Mouse (Mus musculus) layer of hippocampus, postnatal 10 days (tissue): ENCODE data around the gene Shf. TPM values are rescaled to one million over a fixed set of nuclear protein-coding genes. Genes with fewer than 3 reads are reported as not detected.

Experiments
- DNase-seq, 2 experiments: peaks; one replicate each; pipeline ENCODE4 v3.0.0; 2021; ENCODE audit warnings: low spot score in 2 of 2
- total RNA-seq, 2 experiments: library from RNA; stranded (reverse); gene quantifications; 2 replicates each; pipeline ENCODE4 v1.2.3; 2021

Gene Shf
- total RNA-seq, 2 experiments from 2014 or later = 60.7 to 63.5 TPM

- DNase-seq = no peak
Measured at GRCm38 (mm10) chr2:122370101-122370750, 1.3 kb upstream of the Shf start.

- DNase-seq = peak; percentile 54 to 57
Measured at GRCm38 (mm10) chr2:122368081-122368971, 636 bp downstream of the Shf start.

GRCm38 (mm10) chr2:122367701-122368080 is 1.3 kb downstream of the Shf start:
- DNase-seq = no peak

- no peak for DNase-seq
Measured at GRCm38 (mm10) chr2:122367181-122367580, 1.8 kb downstream of the Shf start.

DNA sequence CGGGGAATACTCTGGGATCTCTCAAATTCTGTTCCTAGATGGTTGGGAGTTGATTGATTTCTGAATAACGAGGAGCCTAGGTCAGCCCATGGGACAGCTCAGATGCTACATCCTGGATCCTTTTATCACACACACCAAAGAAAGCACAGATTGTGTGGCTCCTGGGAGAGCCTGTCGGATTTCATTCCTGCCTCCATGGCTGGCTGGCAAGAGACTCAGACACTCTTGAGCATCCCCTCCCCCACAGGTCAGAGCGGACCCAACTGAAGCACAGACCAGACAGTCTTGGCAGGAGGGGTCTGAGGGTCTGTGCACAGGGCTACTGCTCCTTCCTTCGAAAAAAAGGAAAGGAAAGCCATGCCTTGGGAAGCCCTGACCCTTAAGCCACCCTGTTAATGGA is 2.3 kb downstream of the Shf start:
- DNase-seq = no peak

GRCm38 (mm10) chr2:122366039-122366438 is 2.9 kb downstream of the Shf start:
- DNase-seq = no peak

- DNase-seq = no peak
Measured at GRCm38 (mm10) chr2:122365244-122365866, 3.6 kb downstream of the Shf start.

- DNase-seq = no peak
Measured at GRCm38 (mm10) chr2:122364352-122364944, 4.5 kb downstream of the Shf start.

DNA sequence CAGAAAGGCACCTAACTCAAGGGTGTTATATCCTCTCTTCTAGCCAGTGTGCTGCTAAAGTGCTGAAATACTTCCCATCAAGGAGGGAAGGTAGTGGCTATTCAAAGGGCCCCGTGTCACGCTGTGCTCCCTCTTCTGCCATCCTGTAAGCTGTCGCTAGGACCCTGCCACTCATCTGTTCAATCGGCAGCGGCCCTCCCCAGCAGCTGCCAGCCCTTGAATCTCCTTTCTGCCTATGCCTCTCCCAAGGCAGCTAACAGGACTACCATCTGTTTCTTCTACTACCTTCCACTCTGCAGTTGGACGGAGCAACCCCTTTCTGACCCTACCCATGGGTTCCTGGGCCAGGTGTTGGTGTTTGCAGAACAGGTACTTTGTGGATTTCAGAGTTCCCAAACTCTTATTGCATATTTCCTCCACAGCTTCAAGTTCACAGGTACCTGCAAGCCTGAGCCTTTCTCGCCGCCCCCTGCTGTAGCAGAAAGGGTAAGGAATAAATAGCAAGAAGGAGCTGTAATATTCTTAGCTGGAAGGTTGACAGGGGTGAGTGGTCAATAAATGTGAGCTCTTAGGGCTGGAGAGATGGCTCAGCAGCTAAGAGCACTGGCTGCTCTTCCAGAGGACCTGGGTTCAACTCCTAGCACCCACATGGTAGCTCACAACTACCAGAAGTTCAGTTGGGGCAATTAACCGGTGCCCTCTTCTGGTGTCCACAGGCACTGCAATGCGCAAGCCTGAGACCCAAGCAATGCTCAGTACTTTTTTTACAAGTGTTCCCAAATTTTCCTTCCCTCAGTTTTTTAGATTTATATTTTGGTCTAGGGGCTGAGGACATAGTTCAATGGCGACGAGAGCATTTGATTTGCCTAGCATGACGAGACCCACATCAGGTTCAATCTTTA is 6.1 kb downstream of the Shf start:
- DNase-seq = no peak

DNA sequence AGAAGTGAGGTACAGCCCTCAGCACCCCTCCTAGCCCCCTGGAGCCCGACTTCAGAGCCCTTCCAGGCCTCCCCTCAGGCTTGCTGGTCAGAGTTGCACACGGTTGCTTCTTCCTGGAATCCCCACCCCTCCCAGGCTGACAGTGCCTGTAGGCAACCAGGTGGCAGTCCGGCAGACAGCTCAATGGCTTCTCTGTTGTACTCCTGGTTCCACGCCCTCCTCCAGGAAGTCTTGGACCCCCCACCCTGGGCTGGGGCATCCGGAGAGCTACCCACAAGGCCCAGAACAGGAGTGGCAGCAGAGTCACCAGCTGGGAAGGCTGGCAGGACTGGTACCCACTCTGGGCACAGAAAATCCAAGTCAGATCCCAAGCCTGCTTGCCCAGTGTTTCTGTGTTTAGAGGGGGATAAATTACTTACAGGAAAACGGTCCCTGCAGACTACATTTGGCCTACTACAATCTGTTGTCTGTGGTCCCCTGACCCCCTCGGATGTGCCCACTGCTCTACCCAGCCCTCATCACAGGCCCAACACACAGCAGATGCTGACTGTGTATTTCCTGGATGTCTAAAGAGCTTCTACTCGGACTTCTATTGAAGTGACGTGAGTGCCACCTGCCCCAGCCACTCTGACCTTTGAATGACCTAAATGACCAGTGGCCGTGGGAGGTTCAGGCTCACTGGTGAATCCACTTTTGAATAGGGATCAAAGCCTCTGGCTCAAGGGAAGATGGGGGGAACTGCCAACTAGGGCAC is 6.9 kb downstream of the Shf start:
- DNase-seq = no peak

GRCm38 (mm10) chr2:122361181-122361580 is 7.8 kb downstream of the Shf start:
- DNase-seq = no peak

DNA sequence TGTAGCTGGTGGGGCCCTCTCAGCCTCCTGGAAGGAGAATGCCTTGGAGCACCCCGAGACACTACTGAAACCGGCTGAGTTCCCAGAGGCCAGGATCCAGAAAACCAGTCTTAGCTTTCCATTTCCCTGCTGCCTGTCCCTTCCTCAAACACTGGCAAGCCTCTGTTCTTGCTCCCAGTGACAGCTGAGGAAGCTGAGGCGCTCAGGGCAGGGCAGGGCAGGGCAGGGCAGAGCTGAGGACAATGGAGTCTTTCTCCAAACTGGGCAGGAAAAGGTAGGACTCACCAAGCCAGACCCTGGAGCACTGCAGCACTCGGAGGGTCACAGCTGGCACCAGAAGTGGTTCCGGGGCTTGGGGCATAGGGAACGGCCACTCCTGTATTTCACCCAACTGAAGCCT is 8.7 kb downstream of the Shf start:
- no peak for DNase-seq

- no peak for DNase-seq
Measured at GRCm38 (mm10) chr2:122356187-122356586, 12.8 kb downstream of the Shf start.

DNA sequence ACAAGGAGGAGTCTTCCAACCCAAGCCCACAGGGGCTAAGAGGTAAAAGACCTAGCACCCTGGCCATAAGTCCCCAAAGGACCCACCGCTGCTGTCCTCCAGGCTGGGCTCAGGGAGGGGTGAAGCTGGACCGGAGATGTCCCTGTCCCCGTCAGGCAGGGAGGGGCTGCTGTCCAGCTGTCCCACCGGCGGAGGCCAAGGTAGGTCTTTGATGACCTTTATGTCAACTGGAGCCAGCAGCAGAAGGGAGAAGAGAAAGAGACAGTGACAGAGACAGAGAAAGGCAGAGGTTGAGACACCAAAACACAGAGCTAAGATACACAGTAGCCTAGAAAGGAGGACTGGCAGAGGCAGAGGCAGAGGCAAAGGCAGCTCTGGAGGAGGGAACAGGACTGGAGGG is 13.6 kb downstream of the Shf start:
- no peak for DNase-seq

DNA sequence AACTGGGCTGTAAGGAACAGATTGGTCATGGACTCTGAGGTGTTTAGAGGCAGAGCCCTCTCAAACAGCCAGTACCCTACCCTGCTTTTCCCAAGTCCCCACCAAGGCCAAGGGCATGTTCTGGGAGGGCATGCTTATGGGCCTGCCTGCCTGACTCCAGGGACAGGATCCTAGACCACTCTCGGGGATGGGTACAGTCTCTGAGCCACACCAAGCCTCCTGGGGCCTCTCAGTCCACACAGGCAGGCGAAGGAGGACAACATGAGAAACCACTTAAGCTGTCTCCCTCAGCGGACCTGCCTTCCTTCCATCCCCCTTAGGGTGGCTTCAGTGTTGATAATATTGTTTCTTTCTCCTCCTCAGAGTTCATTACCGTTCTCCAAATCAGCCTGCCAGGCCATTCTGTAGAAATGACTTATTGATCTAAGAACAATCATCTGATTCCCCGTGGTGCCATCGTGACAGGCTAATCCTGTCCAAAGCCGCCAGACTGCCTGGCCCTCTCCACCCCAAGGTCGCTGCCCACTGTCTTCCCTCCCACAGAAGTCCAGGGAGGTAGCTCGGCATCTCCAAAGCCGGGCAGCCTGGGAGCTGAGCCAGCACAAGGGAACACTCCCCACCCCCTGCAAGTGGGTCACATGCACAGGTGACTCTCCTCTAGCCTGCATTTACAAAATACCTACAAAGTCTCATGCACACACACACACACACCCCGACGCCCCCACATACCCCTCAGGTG is 14.6 kb downstream of the Shf start:
- no peak for DNase-seq

GRCm38 (mm10) chr2:122353765-122354164 is 15.2 kb downstream of the Shf start:
- DNase-seq = no peak

- DNase-seq = no peak
Measured at GRCm38 (mm10) chr2:122352992-122353391, 16.0 kb downstream of the Shf start.

DNA sequence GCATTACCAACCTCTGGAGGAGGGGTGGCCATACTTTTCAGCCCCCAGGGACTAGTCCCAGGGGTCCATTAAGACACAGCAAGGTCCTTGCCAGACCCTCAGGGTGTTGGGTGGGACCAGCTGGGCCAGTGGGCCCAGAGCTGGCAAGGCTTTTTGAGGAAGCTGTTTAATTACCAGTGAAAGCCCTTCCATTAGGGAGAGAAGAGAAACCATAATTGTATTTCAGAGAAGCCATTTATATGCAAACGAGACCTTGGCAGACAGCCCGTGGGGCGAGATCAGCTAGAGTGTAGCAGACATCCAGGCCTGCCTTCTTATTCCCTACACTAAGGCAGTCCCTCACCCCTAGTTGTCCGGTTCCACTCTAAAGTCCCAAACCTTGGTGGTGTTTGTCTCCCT is 17.0 kb downstream of the Shf start:
- peak; percentile 75 to 78 for DNase-seq
